Comparison of ENCODE assay signal across 33 mouse cellular contexts in genomic region chr4:141543593-141543992, GRCm38 (mm10).
"Had no signal": no experiment of that assay in that cellular context is flagged by ENCODE, and none has a peak within 500 bp of the region (broad histone marks: within the 10 kb centered on the region; RNA-seq: fewer than 3 reads in every experiment).

No protein-coding gene starts in this region.

- H3K9me3 ChIP-seq: heart, embryonic 12.5 days; heart, embryonic 13.5 days; heart, embryonic 15.5 days; hindbrain, embryonic 10.5 days; hindbrain, embryonic 12.5 days; hindbrain, embryonic 13.5 days; hindbrain, embryonic 15.5 days; intestine, embryonic 15.5 days; kidney, embryonic 15.5 days had no signal

- H3K36me3 ChIP-seq: heart, embryonic 12.5 days; heart, embryonic 13.5 days; heart, embryonic 15.5 days; hindbrain, embryonic 10.5 days; hindbrain, embryonic 12.5 days; hindbrain, embryonic 13.5 days; hindbrain, embryonic 15.5 days; intestine, embryonic 15.5 days; kidney, embryonic 15.5 days had no signal

- H3K27ac ChIP-seq: heart, embryonic 13.5 days; hindbrain, embryonic 10.5 days; hindbrain, embryonic 12.5 days; hindbrain, embryonic 13.5 days; hindbrain, embryonic 14.5 days; hindbrain, postnatal 0 days; intestine, embryonic 15.5 days; layer of hippocampus, adult 2 months; left cerebral cortex, adult 2 months had no signal

- H3K27me3 ChIP-seq: heart, embryonic 12.5 days; heart, embryonic 13.5 days; heart, embryonic 15.5 days; hindbrain, embryonic 12.5 days; hindbrain, embryonic 13.5 days; hindbrain, embryonic 15.5 days; intestine, embryonic 15.5 days; kidney, embryonic 15.5 days had no signal

- H3K9ac ChIP-seq: heart, embryonic 12.5 days; heart, embryonic 13.5 days; heart, embryonic 15.5 days; hindbrain, embryonic 12.5 days; hindbrain, embryonic 13.5 days; hindbrain, embryonic 15.5 days; intestine, embryonic 15.5 days; kidney, embryonic 15.5 days had no signal

- H3K4me2 ChIP-seq: heart, embryonic 12.5 days; hindbrain, embryonic 12.5 days; intestine, embryonic 15.5 days; kidney, embryonic 15.5 days had no signal

- DNase-seq: heart, postnatal 10 days; heart, postnatal 14 days; heart, postnatal 36 days; heart, postnatal 4 days; kidney, adult 11 months; kidney, adult 18-20 months; kidney, adult 2 months; kidney, adult 8-10 months; kidney, adult 9 months; kidney, postnatal 10 days; kidney, postnatal 14 days; kidney, postnatal 25 days; kidney, postnatal 36 days; kidney, postnatal 4 days; layer of hippocampus, adult 9-11 months; layer of hippocampus, postnatal 36 days had no signal

- ATAC-seq: hindbrain, embryonic 16.5 days; hindbrain, postnatal 0 days; inflammation-experienced regulatory T-cells, adult 6 months; intestine, embryonic 15.5 days; intestine, embryonic 16.5 days; intestine, postnatal 0 days had no signal

- H3K4me3 ChIP-seq: heart, embryonic 12.5 days; heart, embryonic 13.5 days; heart, embryonic 15.5 days; hindbrain, embryonic 10.5 days; hindbrain, embryonic 12.5 days; hindbrain, embryonic 13.5 days; intestine, embryonic 15.5 days; kidney, embryonic 15.5 days; layer of hippocampus, adult 2 months; left cerebral cortex, adult 2 months had no signal
